Mouse (Mus musculus): ENCODE measurements at regions not wholly inside any gene's neighbourhood (a gene's known extent, or its start where the extent isn't known, plus 50 kb on each side); places are given as distances from the start of the nearest gene placed in this dataset.
"Not testable (repeated sequence)": the region's sequence is repeated elsewhere in the genome, so short reads cannot be mapped to it uniquely, and the experiment has no call there.

- DNase-seq = no peak
- intact Hi-C loops (cut with DNase I) = no loop called here
Observed at GRCm38 (mm10) chr13:5920422-5920821, 59.1 kb downstream of the Klf6 start.

- intact Hi-C loops (cut with DNase I) = no loop called here
- no peak for DNase-seq
Observed at GRCm38 (mm10) chr13:5931433-5931832, 70.2 kb downstream of the Klf6 start.

- intact Hi-C loops (cut with DNase I) = no loop called here
- DNase-seq = peak in 1 of 2 experiments; percentile 3
Observed at GRCm38 (mm10) chr13:5937436-5937835, 76.2 kb downstream of the Klf6 start.

GRCm38 (mm10) chr13:5937970-5938369 lies 76.7 kb downstream of the Klf6 start:
- intact Hi-C loops (cut with DNase I) = no loop called here
- DNase-seq = no peak

- intact Hi-C loops (cut with DNase I) = no loop called here
Observed at GRCm38 (mm10) chr13:5939368-5939767, 78.1 kb downstream of the Klf6 start.

GRCm38 (mm10) chr13:5952863-5953262 lies 91.6 kb downstream of the Klf6 start:
- intact Hi-C loops (cut with DNase I) = no loop called here
- no peak for DNase-seq

More at GRCm38 (mm10) chr13:5939368-5939767, 78.1 kb downstream of the Klf6 start:
- DNase-seq = no peak

- intact Hi-C loops (cut with DNase I); DNase-seq: not testable (repeated sequence)
Observed at GRCm38 (mm10) chr13:5955121-5955520, 93.8 kb downstream of the Klf6 start.

GRCm38 (mm10) chr13:5956145-5956544 lies 94.9 kb downstream of the Klf6 start:
- intact Hi-C loops (cut with DNase I) = no loop called here
- no peak for DNase-seq

GRCm38 (mm10) chr13:5962947-5963346 lies 101.7 kb downstream of the Klf6 start:
- no peak for DNase-seq
- intact Hi-C loops (cut with DNase I) = no loop called here

- DNase-seq = no peak
- intact Hi-C loops (cut with DNase I) = no loop called here
Observed at GRCm38 (mm10) chr13:5964626-5965025, 103.3 kb downstream of the Klf6 start.

- intact Hi-C loops (cut with DNase I) = no loop called here
- no peak for DNase-seq
Observed at GRCm38 (mm10) chr13:5978615-5979014, 117.3 kb downstream of the Klf6 start.

GRCm38 (mm10) chr13:5987491-5987890 lies 126.2 kb downstream of the Klf6 start:
- no peak for DNase-seq
- intact Hi-C loops (cut with DNase I) = no loop called here

- intact Hi-C loops (cut with DNase I) = no loop called here
Observed at GRCm38 (mm10) chr13:5988407-5988806, 127.1 kb downstream of the Klf6 start.

GRCm38 (mm10) chr13:6000559-6001217 lies 139.4 kb downstream of the Klf6 start:
- intact Hi-C loops (cut with DNase I) = no loop called here
- no peak for DNase-seq

More at GRCm38 (mm10) chr13:5988407-5988806, 127.1 kb downstream of the Klf6 start:
- DNase-seq = no peak

- intact Hi-C loops (cut with DNase I) = no loop called here
- no peak for DNase-seq
Observed at GRCm38 (mm10) chr13:6001218-6001564, 139.9 kb downstream of the Klf6 start.

- no peak for DNase-seq
- intact Hi-C loops (cut with DNase I) = no loop called here
Observed at GRCm38 (mm10) chr13:6005901-6006300, 144.6 kb downstream of the Klf6 start.

- no peak for DNase-seq
- intact Hi-C loops (cut with DNase I) = no loop called here
Observed at GRCm38 (mm10) chr13:6009671-6010070, 148.4 kb downstream of the Klf6 start.

- DNase-seq = no peak
- intact Hi-C loops (cut with DNase I) = no loop called here
Observed at GRCm38 (mm10) chr13:6027207-6027606, 165.9 kb downstream of the Klf6 start.

- intact Hi-C loops (cut with DNase I) = no loop called here
- DNase-seq = no peak
Observed at GRCm38 (mm10) chr13:6028878-6029277, 167.6 kb downstream of the Klf6 start.

- intact Hi-C loops (cut with DNase I) = no loop called here
- no peak for DNase-seq
Observed at GRCm38 (mm10) chr13:6029461-6029860, 168.2 kb downstream of the Klf6 start.

- DNase-seq = no peak
- intact Hi-C loops (cut with DNase I) = no loop called here
Observed at GRCm38 (mm10) chr13:6030128-6030527, 168.8 kb downstream of the Klf6 start.

GRCm38 (mm10) chr13:6040132-6040531 lies 178.8 kb downstream of the Klf6 start:
- intact Hi-C loops (cut with DNase I) = no loop called here

GRCm38 (mm10) chr13:6040663-6041062 lies 179.4 kb downstream of the Klf6 start:
- intact Hi-C loops (cut with DNase I) = no loop called here
- DNase-seq = no peak

More at GRCm38 (mm10) chr13:6040132-6040531, 178.8 kb downstream of the Klf6 start:
- no peak for DNase-seq

Data from heart, postnatal 14 days (tissue).